Mouse (Mus musculus): ENCODE results near the gene Iqsec1.

- TF ChIP-seq CTCF (conservative IDR thresholded peaks at IDR 0.05; ENCODE audit: low read length) = no peak
- no peak for TF ChIP-seq NANOG (IDR thresholded peaks at IDR 0.05; ENCODE audit: borderline replicate concordance, low read length)
- no peak for TF ChIP-seq POU5F1 (IDR thresholded peaks at IDR 0.05; ENCODE audit: borderline replicate concordance, low read length)
Observed at GRCm38 (mm10) chr6:90807581-90807980, 180.9 kb downstream of the Iqsec1 start.
